Mouse (Mus musculus) hematopoietic stem cell, adult 5-6 weeks (primary cell): ENCODE measurements at regions not wholly inside any gene's neighbourhood (a gene's known extent, or its start where the extent isn't known, plus 50 kb on each side); places are given as distances from the start of the nearest gene placed in this dataset.
A peak's percentile ranks its signal among the peaks of the same experiment; 100 is the strongest.

Source experiments
- ATAC-seq, 2 experiments: fragments of 125-278 bp in 1 of 2; replicated peaks in 1 of 2; 2 replicates each; pipeline ENCODE4 v1.8.0; 2016 to 2017; ENCODE audit warnings: inconsistent platforms in 2 of 2, mild to moderate bottlenecking in 2 of 2, moderate number of reproducible peaks in 2 of 2, low read depth in 1 of 2, moderate TSS enrichment in 1 of 2; ENCODE audit not compliant: low FRiP score in 2 of 2, poor library complexity in 2 of 2, severe bottlenecking in 2 of 2, insufficient read depth in 1 of 2, low TSS enrichment in 1 of 2

DNA sequence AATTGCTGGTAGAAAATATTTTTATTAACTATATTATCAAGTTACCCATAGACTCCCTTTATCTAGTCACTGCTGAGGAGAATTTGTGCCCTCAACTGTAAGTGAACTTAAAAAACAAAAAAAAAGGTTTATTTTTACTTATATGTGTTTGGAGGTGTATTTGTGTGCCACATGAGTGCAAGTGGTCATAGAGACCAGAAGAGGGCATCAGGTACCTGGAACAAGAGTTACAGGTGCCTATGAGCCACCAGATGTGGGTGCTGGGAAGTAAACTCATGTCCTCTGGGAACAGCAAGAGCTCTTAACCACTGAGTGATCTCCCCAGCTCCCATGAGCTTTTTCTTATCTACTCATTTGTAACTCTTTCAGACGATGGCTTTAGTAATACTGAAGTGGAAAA is 213.9 kb upstream of the Nt5e start:
- no peak for ATAC-seq

DNA sequence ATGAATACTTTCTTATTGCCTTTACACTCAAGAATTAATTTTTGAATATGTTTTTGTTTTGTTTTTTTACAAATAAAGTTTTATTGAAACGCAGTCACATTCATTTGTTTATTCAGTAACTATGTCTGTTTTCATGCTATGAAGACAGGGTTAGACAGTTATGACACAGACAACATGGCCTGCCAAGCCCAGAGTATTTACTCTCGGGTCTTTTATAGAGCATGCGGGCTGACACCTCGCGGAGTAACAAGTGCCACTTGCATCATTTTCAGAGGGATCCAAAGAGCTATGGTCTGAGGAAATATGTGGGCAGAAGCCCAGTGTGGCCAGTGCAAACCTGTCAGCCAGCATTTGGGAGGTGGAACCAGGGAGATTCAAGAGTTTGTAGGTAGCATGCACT is 206.5 kb upstream of the Nt5e start:
- no peak for ATAC-seq

DNA sequence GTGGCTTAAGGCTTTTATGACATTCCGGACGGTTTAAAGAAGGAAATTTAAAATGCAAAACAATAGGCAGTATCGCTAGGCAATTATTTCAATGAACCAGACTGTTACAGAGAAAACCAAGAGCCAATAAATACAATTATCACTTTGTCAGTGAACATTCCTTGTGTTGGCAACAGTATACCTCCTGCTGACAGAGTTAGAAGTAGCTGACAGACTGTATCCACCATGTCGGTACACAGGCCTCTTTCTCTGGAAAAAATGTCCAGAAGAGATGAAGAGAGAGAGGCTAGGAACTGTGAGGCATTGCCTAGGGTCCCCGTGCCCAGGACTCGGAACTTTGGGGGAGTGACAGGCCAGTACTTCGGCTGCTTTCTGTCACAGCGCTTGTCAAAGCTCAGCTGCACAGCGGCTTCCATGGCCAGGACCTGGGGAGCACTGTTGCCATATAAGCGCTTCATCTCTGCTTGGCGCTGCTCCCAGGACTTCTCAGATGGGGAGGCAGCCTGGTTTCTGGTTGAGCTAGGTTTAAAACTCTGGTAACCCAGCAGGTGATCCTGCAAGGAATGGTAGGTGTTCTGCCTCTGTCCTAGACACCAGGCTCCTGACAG is 205.9 kb upstream of the Nt5e start:
- ATAC-seq = no peak

DNA sequence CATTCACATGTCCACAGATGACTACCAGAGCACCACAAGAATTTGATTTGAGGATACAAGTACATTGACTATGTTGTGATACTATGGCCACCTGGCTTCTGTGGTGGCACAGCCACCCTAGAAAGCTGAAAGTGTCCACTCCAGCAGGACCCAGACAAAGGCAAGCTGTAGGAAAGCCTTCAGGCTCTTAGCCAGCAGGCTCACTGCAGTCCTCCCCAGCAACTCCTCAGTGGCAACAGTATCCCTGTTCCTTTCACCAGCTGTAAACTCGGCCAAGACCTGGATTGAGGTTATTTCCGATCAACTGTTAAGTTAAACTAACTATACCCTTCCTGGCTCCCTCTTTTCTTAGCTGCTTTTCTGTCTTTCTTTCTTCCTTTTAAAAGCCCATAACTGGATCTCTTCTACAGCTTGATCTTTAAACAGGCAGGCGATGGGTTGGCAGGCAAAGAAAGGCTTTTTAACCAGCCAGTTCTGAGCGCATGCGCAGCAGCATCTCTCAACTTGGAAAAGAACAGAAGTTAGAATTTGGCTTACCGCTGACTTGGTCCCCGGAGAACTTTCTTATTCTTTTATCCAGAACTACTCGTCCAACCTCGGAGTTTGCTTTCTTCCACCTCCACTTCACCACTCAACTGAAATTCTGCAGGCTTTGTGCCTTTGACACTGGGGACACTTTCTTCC is 202.5 kb upstream of the Nt5e start:
- ATAC-seq = no peak

- ATAC-seq = no peak
Observed at GRCm38 (mm10) chr9:88163025-88163780, 163.8 kb upstream of the Nt5e start.

DNA sequence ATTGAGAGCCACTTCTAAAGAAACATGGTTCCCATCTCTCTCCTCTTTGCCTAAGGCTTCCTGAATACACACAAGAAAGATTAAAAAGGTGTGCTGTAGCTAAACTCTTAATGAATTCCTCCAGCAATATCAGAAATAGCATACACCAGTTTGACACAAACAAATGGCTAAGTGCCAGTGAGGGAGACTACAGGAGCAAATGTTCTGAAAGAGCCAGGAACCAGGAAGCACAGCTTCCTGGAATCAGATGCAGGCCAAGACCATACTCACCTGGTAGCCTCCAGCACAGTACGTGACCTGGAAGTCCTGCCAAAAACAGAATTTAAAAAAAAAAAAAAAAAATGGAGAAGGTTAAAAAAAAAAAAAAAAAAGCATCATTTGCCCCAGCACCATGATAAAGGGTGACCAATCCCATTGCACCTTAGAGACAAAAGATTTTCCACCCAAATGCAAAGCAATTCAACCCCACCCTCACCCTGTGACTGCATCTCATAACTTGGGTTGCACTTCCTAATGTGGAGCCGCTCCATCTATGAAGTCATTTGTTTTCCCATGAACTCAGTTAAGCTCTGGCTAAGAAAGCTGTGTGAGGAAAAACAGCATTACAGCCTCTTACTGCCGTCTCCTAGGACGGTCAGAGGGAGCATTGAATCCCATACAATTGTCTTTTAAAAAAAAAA is 149.3 kb upstream of the Nt5e start:
- no peak for ATAC-seq

DNA sequence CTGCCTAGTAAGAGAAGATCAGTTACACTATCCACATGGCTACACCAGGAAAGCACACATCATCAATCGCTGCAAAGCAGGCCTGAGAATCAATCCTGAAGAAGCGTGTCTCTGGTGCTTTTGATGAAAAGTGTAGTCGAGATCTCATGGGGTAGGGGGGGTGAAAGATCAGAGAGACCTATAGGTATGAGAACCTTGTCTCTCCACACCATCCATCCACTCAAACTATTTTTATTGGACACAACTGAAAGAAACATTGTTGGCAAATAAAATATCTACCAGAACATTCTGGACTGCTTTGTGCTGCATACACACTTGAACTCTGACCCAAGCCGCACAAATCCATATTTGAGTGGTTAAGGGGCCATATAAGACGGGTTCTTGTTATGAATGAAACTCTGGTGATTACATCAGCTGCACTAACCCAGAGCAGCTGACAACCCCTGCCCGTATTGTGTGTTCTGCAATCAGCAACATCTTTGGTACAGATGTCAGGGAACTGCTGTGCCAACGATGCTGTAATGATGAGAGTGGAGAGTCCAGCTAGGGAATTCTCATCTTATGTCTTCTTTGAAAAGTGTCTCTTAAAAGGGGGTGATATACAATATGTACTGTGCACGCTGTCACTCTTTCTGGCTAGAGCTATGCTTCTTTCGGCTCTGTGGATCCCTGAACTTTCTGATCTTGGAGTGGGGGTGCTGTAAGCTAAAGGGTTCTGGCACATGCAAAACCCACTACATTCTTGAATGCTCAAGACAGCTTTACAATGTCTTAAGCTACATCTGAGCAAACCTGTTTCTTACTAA is 145.6 kb upstream of the Nt5e start:
- ATAC-seq = no peak

DNA sequence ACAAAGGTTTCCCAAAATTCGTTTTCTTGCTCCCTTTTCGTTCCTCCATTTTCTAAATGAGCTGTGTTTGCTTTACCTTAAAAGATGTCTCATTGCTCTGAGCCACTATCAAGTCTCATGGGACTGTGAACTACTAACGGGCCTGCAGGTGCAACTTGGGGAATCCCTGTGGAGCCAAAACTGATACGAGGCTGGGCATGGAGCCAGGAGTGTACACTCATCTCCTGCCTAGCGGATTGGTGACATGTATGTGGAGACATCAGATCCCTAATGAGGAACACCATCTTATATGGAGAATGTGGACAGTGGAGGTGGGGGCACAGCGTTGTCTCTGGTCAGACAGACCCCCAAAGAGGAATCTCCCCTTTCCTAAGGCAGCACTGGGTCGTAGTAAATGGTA is 119.6 kb upstream of the Nt5e start:
- ATAC-seq = no peak

- ATAC-seq = no peak
Observed at GRCm38 (mm10) chr9:88208022-88208421, 119.0 kb upstream of the Nt5e start.

- no peak for ATAC-seq
Observed at GRCm38 (mm10) chr9:88214758-88215157, 112.2 kb upstream of the Nt5e start.

- ATAC-seq = no peak
Observed at GRCm38 (mm10) chr9:88220360-88220759, 106.6 kb upstream of the Nt5e start.

DNA sequence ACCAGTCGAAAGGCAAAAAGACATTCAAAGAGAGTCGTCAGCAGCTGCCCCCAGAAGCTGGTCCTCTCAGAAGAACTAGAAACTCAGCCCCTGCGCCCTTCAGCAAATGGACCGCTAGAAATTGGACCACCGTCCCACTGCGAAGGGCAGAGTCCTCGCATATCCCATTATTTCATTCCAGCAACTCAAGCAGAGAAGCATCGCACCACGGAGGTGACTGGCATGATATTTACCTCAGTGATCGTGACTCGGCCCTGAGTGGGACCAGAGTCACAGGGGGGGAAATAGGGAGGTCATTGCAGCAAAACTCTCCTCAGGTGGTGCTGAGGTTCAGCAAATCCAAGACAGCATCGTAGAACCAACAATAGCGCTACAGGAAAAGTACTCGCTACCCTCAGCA is 105.7 kb upstream of the Nt5e start:
- no peak for ATAC-seq

- ATAC-seq = peak in 1 of 2 experiments; percentile 48; a peak in 1 of 4 replicates
Observed at GRCm38 (mm10) chr9:88221850-88222353, 105.1 kb upstream of the Nt5e start.

DNA sequence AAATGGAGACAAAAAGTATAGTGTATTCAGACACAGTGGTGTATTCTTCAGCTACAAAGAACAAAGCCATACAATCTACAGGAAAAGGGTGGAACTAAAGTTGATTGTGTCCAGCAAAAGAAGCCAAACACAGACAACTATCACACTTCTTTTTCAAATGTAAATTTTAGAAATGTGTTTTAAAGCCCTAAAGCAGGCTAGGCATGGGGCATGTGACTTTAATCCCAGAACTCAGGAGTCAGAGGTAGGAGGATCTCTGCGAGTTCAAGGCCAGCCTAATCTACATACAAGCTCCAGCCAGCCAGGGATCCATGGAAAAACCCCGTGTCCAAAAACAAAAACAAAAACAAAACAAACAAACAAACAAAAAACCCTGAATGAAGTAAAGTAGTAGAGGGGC is 89.9 kb upstream of the Nt5e start:
- no peak for ATAC-seq

GRCm38 (mm10) chr9:88238346-88238745 is 88.7 kb upstream of the Nt5e start:
- no peak for ATAC-seq

GRCm38 (mm10) chr9:88240740-88241139 is 86.3 kb upstream of the Nt5e start:
- ATAC-seq = no peak
